Mouse (Mus musculus) embryonic stem cell, embryonic (primary cell): ENCODE data around the gene Fbxo22.

Experiments
- CTCF ChIA-PET, 4 experiments: fragments of 300-600 bp in 2 of 4; fragments of 350-600 bp in 2 of 4; sonication (Branson Sonifier 250); formaldehyde crosslinking; loops; one replicate each; lab custom pipeline; 2022; ENCODE audit warnings: inconsistent platforms in 2 of 4; lab: Charles Lee
- POLR2A ChIA-PET, 4 experiments: fragments of 300-600 bp in 2 of 4; fragments of 350-600 bp in 2 of 4; sonication (Branson Sonifier 250); formaldehyde crosslinking; loops; one replicate each; lab custom pipeline; 2022; ENCODE audit warnings: antibody characterized with exemption in 4 of 4, inconsistent platforms in 1 of 4; lab: Charles Lee

Fbxo22 gene

DNA sequence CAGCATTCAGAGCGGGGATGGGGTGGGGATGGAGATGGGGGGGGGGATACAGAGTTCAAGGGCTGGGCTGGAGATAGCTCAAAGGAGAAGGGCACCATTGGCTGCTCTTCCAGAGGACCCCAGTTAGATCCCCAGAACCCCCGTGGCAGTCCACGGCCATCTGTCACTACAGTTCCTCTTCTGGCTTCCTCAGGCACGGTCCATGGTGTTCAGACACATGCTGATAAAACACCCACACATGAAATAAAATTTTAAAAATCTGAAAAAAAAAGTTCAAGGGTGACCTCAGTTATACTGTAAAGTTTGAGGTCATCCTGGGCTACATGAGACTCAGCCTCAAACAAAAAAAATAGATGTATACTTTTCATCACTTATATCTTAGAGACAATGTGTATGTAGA lies 39.7 kb downstream of the Fbxo22 start:
- CTCF ChIA-PET, result no interaction called here
- POLR2A ChIA-PET, result interaction anchor here in 2 of 4 experiments (0.8 to 1.1 kb wide), 3 partner anchors 32 to 40 kb away, joined by 3 to 4 read pairs (median 3); no protein-coding TSS in a partner anchor

DNA sequence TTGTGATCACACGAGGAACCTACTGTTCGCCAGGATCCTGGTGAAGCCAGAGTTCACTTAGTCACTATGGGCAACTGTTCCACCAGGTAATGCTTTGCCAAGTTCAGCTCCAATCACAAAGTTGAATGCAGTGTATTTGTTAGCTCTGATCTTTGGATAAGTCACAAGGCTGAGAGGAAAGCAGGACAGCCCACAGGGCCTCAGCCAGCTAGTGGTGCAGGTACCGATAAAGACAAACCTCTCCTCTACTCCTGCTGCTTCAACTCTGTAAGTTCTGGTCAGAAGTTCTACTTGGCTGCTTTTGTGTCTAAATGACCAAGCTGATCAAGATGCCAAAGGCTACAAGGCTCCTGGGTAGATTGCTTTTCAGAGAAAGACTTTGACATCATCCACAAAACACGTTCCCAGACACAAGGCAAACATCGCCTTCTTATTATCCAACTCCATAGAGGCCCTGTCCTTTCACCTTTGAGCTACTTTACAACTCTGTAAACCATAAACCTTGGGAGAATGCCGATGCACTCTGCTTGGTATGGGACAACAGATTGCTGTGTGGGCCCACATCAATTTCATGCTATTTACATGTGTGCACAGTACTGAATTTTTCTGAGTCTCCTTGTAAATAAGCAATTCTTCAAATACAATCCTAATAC lies 42.0 kb downstream of the Fbxo22 start:
- ChIA-PET CTCF (interaction anchor here in 2 of 4 experiments (1.1 to 1.6 kb wide), 2 partner anchors 11 to 19 kb away, joined by 3 to 5 read pairs; no protein-coding TSS in a partner anchor), POLR2A (interaction anchor here in 1 of 4 experiments (0.8 to 1.0 kb wide), 2 partner anchors 17 to 26 kb away, joined by 3 to 4 read pairs; no protein-coding TSS in a partner anchor)

DNA sequence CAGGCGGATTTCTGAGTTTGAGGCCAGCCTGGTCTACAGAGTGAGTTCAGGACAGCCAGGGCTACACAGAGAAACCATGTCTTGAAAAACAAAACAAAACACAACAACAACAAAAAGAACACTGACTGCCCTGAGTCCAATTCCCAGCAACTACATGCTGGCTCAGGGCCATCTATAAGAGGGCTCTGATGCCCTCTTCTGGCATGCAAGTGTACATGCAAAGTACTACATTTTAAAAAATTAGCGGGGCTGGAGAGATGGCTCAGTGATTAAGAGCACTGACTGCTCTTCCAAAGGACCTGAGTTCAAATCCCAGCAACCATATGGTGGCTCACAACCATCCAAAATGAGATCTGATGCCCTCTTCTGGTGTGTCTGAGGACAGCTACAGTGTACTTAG lies 43.4 kb downstream of the Fbxo22 start:
- POLR2A ChIA-PET, result interaction anchor here in 1 of 4 experiments (0.6 kb wide), 1 partner anchor 30 kb away, joined by 3 read pairs; no protein-coding TSS in a partner anchor
- CTCF ChIA-PET, result interaction anchor here in 2 of 4 experiments (1.1 to 1.2 kb wide), 2 partner anchors 39 to 59 kb away, joined by 3 to 4 read pairs; no protein-coding TSS in a partner anchor

DNA sequence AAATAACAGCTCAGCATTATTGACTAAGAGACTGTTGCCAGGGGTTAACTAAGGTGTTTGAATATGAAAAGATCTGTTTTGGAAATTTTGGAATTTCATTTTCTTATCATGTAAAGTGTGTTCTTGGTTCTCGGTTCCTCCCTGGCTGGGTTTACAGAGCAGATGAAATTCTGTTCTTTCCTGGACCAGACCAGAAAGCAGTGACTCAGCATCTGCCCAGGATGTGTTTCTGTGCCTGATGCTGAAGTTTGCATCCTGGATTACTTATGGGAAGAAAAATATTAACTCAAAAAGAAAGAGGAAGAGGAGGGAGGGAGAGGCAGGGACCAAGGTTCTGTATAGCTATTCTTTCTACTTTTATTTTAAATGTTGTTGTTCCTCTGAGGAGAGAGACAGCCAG lies 45.1 kb downstream of the Fbxo22 start:
- CTCF ChIA-PET, result no interaction called here
- POLR2A ChIA-PET, result interaction anchor here in 1 of 4 experiments (0.9 to 1.7 kb wide), 2 partner anchors 19 to 25 kb away, joined by 4 to 5 read pairs; no protein-coding TSS in a partner anchor

DNA sequence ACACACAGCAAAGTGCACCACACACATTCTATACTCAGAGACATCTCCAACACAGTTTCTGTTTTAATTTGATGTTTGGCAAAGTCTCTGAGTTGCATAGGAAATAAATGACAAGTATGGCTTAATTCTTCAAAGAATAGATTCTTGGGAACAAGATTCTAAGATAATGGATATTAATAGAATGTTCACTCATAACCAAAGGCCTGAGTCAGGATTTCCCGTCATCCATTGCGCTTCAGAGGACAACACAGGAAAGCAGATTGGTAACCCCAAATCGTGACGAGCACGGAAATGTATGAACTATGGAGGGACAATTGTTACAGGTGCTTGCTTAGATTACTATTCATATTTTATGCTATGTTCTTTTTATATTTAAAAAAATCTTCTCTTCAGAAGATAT lies 46.3 kb downstream of the Fbxo22 start:
- POLR2A ChIA-PET, result interaction anchor here in 1 of 4 experiments (1.7 kb wide), 1 partner anchor 26 kb away, joined by 5 read pairs; no protein-coding TSS in a partner anchor
- CTCF ChIA-PET, result no interaction called here

DNA sequence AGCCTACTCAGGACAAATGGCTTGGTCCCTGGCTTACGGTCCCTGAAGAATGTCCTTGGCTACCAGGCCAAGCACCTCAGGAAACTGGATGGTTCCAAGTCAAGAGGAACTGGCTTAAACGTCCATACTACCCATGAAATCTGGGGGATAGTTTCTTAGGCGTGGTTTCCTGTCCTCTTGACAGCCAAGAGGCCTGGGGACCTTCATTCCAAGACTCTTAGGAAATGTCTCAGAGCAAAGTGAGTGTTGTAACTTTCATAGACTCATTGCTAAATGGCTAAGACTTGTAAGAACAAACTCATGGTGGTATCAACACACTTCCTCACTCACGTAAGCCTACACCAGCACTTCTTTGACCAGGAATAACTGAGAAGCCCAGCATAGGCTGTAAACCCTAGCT lies 46.9 kb downstream of the Fbxo22 start:
- CTCF ChIA-PET, result no interaction called here
- POLR2A ChIA-PET, result interaction anchor here in 1 of 4 experiments (0.8 kb wide), 1 partner anchor 9 kb away, joined by 4 read pairs; no protein-coding TSS in a partner anchor

DNA sequence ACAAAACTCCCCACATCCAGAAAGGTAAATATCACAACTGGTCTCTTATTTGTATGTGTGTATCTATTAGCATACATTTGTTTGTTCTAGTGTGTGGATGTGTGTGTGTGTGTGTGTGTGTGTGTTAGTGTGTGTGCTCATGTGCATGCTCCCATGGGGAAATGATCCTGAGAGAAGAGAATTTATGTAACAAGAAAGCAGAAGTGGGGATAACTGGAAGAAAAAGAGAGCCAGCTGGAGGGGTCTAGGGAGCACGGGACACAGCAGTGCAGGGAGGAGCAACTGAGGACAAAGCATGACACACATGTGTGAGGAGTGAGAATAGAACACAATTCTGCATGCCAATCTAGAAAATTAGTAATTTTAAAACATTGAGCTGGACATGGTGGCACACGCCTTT lies 48.4 kb downstream of the Fbxo22 start:
- ChIA-PET POLR2A (no interaction called here), CTCF (no interaction called here)

DNA sequence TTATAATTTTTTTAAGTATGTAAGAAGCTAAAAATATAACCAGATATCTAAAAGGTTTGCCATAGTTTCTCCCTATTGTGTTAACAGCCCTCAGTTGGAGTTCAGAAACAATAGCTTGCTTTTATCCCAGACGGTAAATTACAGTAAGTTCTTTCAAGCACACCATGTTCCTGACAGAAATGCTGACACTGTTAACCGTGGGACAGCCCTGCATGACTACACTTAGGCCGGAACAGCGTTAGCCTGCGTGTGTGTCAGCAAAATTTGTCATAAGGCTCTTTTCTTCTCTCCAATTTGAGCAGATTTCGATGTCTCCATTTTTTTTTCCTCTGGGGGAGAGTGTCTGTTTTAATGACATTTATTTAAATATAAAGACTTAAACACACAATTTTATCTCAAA lies 51.0 kb downstream of the Fbxo22 start:
- POLR2A ChIA-PET, result no interaction called here
- CTCF ChIA-PET, result no interaction called here

DNA sequence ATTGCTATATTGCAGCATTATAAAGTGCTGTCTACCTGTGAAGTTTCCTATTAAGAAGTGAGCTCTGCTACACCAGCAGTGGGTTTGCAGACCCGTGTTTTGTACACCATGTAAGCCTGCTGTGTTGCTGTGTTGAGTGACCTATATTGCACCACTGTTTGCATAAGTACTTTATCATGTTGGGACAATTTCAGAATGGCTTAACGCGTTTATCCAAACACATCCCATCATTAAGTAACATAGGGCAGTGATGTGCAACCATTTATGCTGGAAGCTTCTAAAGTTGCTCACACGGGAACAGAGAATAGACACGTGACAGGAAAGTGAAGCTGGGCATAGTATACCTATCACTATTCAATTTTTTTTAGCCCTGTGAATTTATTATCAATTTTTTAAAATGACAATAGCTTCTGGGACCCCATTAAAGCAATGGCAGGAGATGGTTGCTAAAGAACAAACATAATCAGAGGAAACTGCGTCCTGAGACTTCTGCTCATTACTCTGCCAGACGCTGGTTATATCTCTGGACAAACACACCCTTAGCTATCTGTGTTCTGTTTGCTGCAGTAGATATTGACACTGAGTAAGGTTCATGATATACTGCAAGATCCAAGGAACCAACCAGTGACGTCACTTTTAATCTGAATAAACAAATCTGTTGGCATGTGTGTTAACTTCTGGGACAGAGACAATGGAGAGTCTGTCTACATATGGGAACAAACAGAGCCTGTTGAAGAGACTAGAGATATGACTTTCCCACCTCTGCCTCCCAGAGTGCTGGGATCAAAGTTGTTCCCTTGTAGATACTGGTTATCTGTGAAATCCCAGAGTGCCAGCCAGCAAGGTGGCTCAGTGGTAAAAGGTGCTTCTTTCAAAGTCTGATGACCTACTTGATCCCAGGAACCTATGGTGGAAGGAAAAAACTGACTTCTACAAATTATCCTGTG lies 55.9 kb downstream of the Fbxo22 start:
- CTCF ChIA-PET, result no interaction called here
- POLR2A ChIA-PET, result interaction anchor here in 2 of 4 experiments (0.5 kb wide), 2 partner anchors 61 to 163 kb away, joined by 3 read pairs; no protein-coding TSS in a partner anchor

DNA sequence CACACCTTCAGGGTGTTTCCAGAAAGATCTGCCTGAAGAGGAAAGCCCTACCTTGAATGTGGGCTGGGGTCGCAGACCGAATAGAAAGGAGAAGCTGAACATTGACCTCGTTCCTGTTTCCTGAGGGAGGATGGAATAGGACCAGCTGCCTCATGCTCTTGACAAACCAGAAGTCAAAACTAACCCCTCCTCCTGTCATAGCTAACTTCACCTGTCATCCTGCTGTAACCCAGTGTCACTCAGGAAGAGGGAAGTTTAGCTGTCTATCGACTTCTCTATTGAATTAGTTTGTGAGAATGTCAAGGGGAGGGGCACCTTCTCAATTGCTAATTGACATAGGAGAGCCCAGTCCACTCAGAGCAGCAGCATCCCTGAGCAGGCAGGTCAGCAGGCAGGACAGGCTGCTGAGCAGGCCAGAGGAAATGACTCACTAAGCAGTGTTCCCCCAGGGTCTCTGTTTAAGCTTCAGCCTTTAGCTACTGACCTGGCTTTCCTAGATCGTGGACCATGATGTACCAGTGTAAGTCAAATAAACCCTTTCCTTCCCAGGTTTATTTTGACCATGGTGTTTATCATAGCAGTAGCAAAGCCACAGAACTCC lies 63.3 kb downstream of the Fbxo22 start:
- ChIA-PET CTCF (interaction anchor here in 1 of 4 experiments (1.5 kb wide), 1 partner anchor 161 kb away, joined by 3 read pairs; no protein-coding TSS in a partner anchor), POLR2A (interaction anchor here in 3 of 4 experiments (0.7 to 1.5 kb wide), 4 partner anchors 19 to 321 kb away, joined by 3 to 5 read pairs (median 4); partner anchors contain the start of genes AY074887 (in 1 of the 3) and Psma4 (in 1 of the 3))

DNA sequence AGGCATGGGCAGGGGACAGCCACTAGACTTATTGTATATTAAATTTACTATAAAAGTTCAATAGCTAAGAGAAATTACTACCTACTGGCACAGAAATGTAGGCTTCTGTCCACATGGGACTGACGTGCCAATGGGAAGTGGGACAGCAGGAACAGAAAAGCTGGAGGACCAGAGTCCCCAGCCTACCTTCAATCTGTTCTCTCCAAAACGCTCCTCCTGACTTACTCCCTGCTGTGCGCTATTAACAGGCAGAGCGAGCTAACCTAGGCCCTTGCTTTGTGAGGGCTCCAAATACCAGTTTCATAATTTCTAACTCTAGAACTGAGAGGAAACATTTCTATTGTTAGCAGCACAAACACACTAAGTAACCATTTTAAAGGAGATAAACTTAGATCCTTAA lies 65.2 kb downstream of the Fbxo22 start:
- ChIA-PET POLR2A (interaction anchor here in 2 of 4 experiments (0.7 to 1.4 kb wide), 2 partner anchors 10 to 32 kb away, joined by 3 to 5 read pairs; no protein-coding TSS in a partner anchor), CTCF (interaction anchor here in 2 of 4 experiments (0.6 to 1.6 kb wide), 2 partner anchors 37 to 1600 kb away, joined by 4 to 10 read pairs; no protein-coding TSS in a partner anchor)
